Comparison of ENCODE assay signal across 25 mouse cellular contexts in the genomic region with DNA sequence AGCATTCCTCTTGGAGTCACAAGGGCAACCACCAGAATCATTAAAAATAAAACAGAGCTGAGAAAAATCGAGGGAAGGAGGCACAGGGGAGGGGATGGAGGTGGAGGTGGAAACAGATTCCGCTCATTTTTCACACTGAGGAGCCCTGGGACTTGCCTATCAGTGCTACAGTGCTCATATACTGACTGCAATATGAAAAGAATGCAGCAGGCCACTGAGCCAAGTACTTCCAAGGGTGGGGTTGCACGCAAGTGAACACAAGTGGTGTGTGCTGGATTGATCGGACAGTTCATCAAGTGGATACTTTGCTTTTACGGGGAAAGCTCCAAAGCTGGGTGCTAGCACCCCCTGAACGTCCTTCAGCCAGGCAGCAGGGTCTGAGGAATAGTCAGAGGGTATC. TPM values are rescaled to one million over a fixed set of nuclear protein-coding genes. Genes with fewer than 3 reads are reported as not detected.
"Had no signal": no experiment of that assay in that cellular context is flagged by ENCODE, and none has a peak within 500 bp of the region (broad histone marks: within the 10 kb centered on the region; RNA-seq: fewer than 3 reads in every experiment).

No protein-coding gene starts in this region.

- H3K36me3 ChIP-seq: heart, embryonic 10.5 days; heart, embryonic 12.5 days; hindbrain, embryonic 10.5 days; hindbrain, embryonic 12.5 days; intestine, embryonic 15.5 days; limb, embryonic 10.5 days; limb, embryonic 12.5 days had no signal

- ATAC-seq: hindbrain, embryonic 16.5 days; inflammation-experienced regulatory T-cells, adult 6 months; intestine, embryonic 15.5 days; intestine, postnatal 0 days had no signal

- H3K4me3 ChIP-seq: gastrocnemius, adult 2 months; heart, embryonic 10.5 days; heart, embryonic 12.5 days; hindbrain, embryonic 10.5 days; hindbrain, embryonic 12.5 days; intestine, embryonic 15.5 days; layer of hippocampus, adult 2 months; left cerebral cortex, adult 2 months; limb, embryonic 10.5 days; limb, embryonic 12.5 days had no signal

- H3K9ac ChIP-seq: heart, embryonic 12.5 days; hindbrain, embryonic 12.5 days; hindbrain, embryonic 14.5 days; intestine, embryonic 15.5 days; limb, embryonic 12.5 days had no signal

- H3K9me3 ChIP-seq: heart, embryonic 10.5 days; heart, embryonic 12.5 days; hindbrain, embryonic 10.5 days; hindbrain, embryonic 12.5 days; intestine, embryonic 15.5 days; limb, embryonic 10.5 days; limb, embryonic 12.5 days had no signal

- H3K27ac ChIP-seq: gastrocnemius, adult 2 months; heart, embryonic 10.5 days; hindbrain, embryonic 10.5 days; hindbrain, embryonic 12.5 days; hindbrain, embryonic 14.5 days; intestine, embryonic 15.5 days; layer of hippocampus, adult 2 months; left cerebral cortex, adult 2 months; limb, embryonic 10.5 days; limb, embryonic 12.5 days had no signal

- H3K4me2 ChIP-seq: heart, embryonic 12.5 days; hindbrain, embryonic 12.5 days; hindbrain, embryonic 14.5 days; intestine, embryonic 15.5 days; limb, embryonic 12.5 days had no signal

- H3K27me3 ChIP-seq: hindbrain, embryonic 12.5 days; intestine, embryonic 15.5 days; limb, embryonic 12.5 days had no signal

- H3K4me1 ChIP-seq: heart, embryonic 10.5 days; heart, embryonic 12.5 days; intestine, embryonic 15.5 days; limb, embryonic 10.5 days; limb, embryonic 12.5 days had no signal

- DNase-seq: gastrocnemius, adult 2 months; gastrocnemius, postnatal 10 days; gastrocnemius, postnatal 25 days; heart, adult 18-20 months; heart, postnatal 10 days; heart, postnatal 4 days; kidney, adult 18-20 months; kidney, adult 8-10 months; kidney, postnatal 10 days; kidney, postnatal 25 days; kidney, postnatal 4 days had no signal

RNA-seq across cellular contexts. Expression of a gene that starts 30.7 kb away (rescaled TPM):
- polyA plus RNA-seq: heart, embryonic 10.5 days; heart, embryonic 12.5 days; kidney, embryonic 14.5 days; limb, embryonic 10.5 days had no signal
